Comparison of ENCODE assay signal across 13 mouse cellular contexts in the genomic region with DNA sequence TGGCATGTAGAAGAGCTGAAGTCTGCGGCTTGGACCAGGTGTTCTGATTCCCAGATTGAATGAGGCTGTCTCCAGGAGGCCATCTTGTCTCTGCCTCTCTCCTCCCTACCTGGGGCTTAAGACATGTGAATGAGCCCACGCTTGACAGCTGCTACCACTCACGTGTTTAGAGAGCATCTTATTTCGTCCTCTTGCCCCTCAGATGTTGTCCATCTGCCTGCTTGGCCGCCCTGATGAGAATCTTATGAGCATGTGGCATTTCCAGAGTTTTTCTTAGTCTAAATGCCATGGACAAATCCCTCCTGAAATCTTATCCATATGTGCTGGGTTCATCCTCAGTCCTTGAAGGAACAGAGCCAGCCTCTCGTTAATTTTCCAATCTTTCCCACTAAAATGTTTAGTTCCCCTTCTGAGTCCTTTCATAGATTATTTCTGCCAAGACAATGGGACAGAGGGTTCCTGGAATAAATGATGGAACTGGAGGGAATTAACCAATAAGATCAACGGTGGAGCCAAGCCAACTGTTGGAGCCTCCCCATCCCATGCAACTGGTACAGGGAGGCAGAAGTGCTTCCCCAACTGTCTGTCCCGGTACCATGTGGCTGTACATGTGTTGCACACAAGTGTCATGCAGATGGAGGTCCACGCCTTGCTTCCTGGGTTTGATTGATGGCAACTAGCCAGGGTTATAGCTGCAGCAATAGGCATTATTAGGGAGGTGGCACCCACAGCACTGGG.
DNase-seq lines count a peak whose midpoint lies in the region; ATAC-seq lines count a peak whose summit lies in the region.
"Had no signal": no experiment of that assay in that cellular context is flagged by ENCODE, and none has a peak within 500 bp of the region (broad histone marks: within the 10 kb centered on the region; RNA-seq: fewer than 3 reads in every experiment).

No protein-coding gene starts in this region.

- peak; percentile 65 to 72 for DNase-seq in cerebellum, postnatal 10 days
- no peak for DNase-seq in cerebellum, postnatal 36 days
- DNase-seq in hindbrain, embryonic 10.5 days (ENCODE audit: low spot score), result no peak
- DNase-seq in neural tube, embryonic 10.5 days (ENCODE audit: extremely low spot score, low spot score), result no peak
- DNase-seq in frontal cortex, postnatal 14 days (ENCODE audit: low spot score in 2 of 2), result no peak
- DNase-seq: cerebellum, adult 8-10 months; liver; right cerebral cortex, adult 18-20 months had no signal

- H3K27ac ChIP-seq in hindbrain, embryonic 15.5 days (replicated peaks), result peak overlapping the region; percentile 49
- H3K27ac ChIP-seq in hindbrain, embryonic 10.5 days, result no peak overlapping the region
- 0 out of 2 replicates have a peak overlapping the region, but pooled peaks have one; percentile 45 for H3K27ac ChIP-seq in neural tube, embryonic 15.5 days (replicated peaks)
- peak overlapping the region; percentile 13; the same call in 1 of the 2 replicates for H3K27ac ChIP-seq in stomach, embryonic 16.5 days (ENCODE audit: low read length)
- H3K27ac ChIP-seq: embryonic facial prominence, embryonic 12.5 days; stomach, embryonic 15.5 days had no signal

- H3K9ac ChIP-seq in hindbrain, embryonic 15.5 days, result no peak overlapping the region
- no peak overlapping the region for H3K9ac ChIP-seq in neural tube, embryonic 15.5 days (replicated peaks)
- no peak overlapping the region for H3K9ac ChIP-seq in stomach, embryonic 16.5 days (ENCODE audit: low read length)
- H3K9ac ChIP-seq: embryonic facial prominence, embryonic 12.5 days; stomach, embryonic 15.5 days had no signal

- H3K9me3 ChIP-seq in hindbrain, embryonic 15.5 days, result no peaks in the 10 kb centered on the region
- H3K9me3 ChIP-seq in hindbrain, embryonic 10.5 days, result no peaks in the 10 kb centered on the region
- no peaks in the 10 kb centered on the region for H3K9me3 ChIP-seq in neural tube, embryonic 15.5 days (replicated peaks)
- H3K9me3 ChIP-seq in stomach, embryonic 16.5 days (replicated peaks; ENCODE audit: control insufficient read depth, low read length), result no peaks in the 10 kb centered on the region
- H3K9me3 ChIP-seq: embryonic facial prominence, embryonic 12.5 days; stomach, embryonic 15.5 days had no signal

- no peak for ATAC-seq in hindbrain, embryonic 15.5 days (ENCODE audit: low FRiP score, low read depth)
- no peak for ATAC-seq in neural tube, embryonic 15.5 days (ENCODE audit: low FRiP score)
- no peak for ATAC-seq in stomach, embryonic 16.5 days (ENCODE audit: insufficient read depth, low FRiP score)

- H3K36me3 ChIP-seq in hindbrain, embryonic 15.5 days, result no peaks in the 10 kb centered on the region
- no peaks in the 10 kb centered on the region for H3K36me3 ChIP-seq in hindbrain, embryonic 10.5 days
- no peaks in the 10 kb centered on the region for H3K36me3 ChIP-seq in neural tube, embryonic 15.5 days
- H3K36me3 ChIP-seq in stomach, embryonic 16.5 days (ENCODE audit: control insufficient read depth, insufficient read depth, low read length), result no peaks in the 10 kb centered on the region
- H3K36me3 ChIP-seq: embryonic facial prominence, embryonic 12.5 days; stomach, embryonic 15.5 days had no signal

- 75% methylated on average over 9 of the region's 9 CpGs for WGBS in hindbrain, embryonic 15.5 days
- WGBS in hindbrain, embryonic 10.5 days, result 83% methylated on average over 9 of the region's 9 CpGs
- 84% methylated on average over 9 of the region's 9 CpGs for WGBS in neural tube, embryonic 15.5 days
- WGBS in stomach, embryonic 16.5 days, result 78% methylated on average over 9 of the region's 9 CpGs

- no peak overlapping the region for H3K4me3 ChIP-seq in hindbrain, embryonic 15.5 days
- H3K4me3 ChIP-seq in hindbrain, embryonic 10.5 days, result no peak overlapping the region
- no peak overlapping the region for H3K4me3 ChIP-seq in neural tube, embryonic 15.5 days (replicated peaks)
- H3K4me3 ChIP-seq in stomach, embryonic 16.5 days (replicated peaks; ENCODE audit: low read length), result no peak overlapping the region
- H3K4me3 ChIP-seq: embryonic facial prominence, embryonic 12.5 days; stomach, embryonic 15.5 days had no signal

- H3K4me1 ChIP-seq in hindbrain, embryonic 15.5 days (replicated peaks), result peaks cover 19% of the 10 kb centered on the region
- H3K4me1 ChIP-seq in hindbrain, embryonic 10.5 days (replicated peaks), result peaks cover 37% of the 10 kb centered on the region
- peaks cover 18% of the 10 kb centered on the region for H3K4me1 ChIP-seq in neural tube, embryonic 15.5 days
- H3K4me1 ChIP-seq in stomach, embryonic 16.5 days (ENCODE audit: control insufficient read depth, insufficient read depth, low read length), result peaks cover 3% of the 10 kb centered on the region; the same call in 1 of the 2 replicates
- H3K4me1 ChIP-seq: stomach, embryonic 15.5 days had no signal

- H3K4me2 ChIP-seq in hindbrain, embryonic 15.5 days, result no peak overlapping the region
- no peak overlapping the region for H3K4me2 ChIP-seq in neural tube, embryonic 15.5 days
- no peak overlapping the region for H3K4me2 ChIP-seq in stomach, embryonic 16.5 days (ENCODE audit: low read depth, low read length)
- H3K4me2 ChIP-seq: embryonic facial prominence, embryonic 12.5 days; stomach, embryonic 15.5 days had no signal

- no peaks in the 10 kb centered on the region for H3K27me3 ChIP-seq in hindbrain, embryonic 15.5 days
- no peaks in the 10 kb centered on the region for H3K27me3 ChIP-seq in hindbrain, embryonic 10.5 days (ENCODE audit: insufficient read depth, poor library complexity, severe bottlenecking)
- no peaks in the 10 kb centered on the region for H3K27me3 ChIP-seq in neural tube, embryonic 15.5 days (replicated peaks)
- H3K27me3 ChIP-seq in stomach, embryonic 16.5 days (ENCODE audit: control insufficient read depth, insufficient read depth, low read length), result no peaks in the 10 kb centered on the region
- H3K27me3 ChIP-seq: embryonic facial prominence, embryonic 12.5 days; stomach, embryonic 15.5 days had no signal

Comparison
In these comparisons a context has a peak if more than half of its experiments do, and no peak if none do; other contexts are left out.
1. DNase-seq: peak in cerebellum, postnatal 10 days (2 of 2); none in cerebellum, postnatal 36 days (0 of 2), hindbrain, embryonic 10.5 days (single experiment), neural tube, embryonic 10.5 days (single experiment) and frontal cortex, postnatal 14 days (0 of 2).